Mouse (Mus musculus) bone marrow, adult 2 months (tissue): Measurements from ENCODE around the gene Aar2.

ENCODE experiments used
- CTCF ChIP-seq: fragments of 200-500 bp; IDR thresholded peaks from 2 replicates; pipeline ENCODE4 v1.5.1; 2011; ENCODE audit warnings: low read length, control low read depth; ENCODE audit not compliant: control insufficient read depth, insufficient read depth
- POLR2A ChIP-seq: fragments of 200-500 bp; IDR thresholded peaks from 2 replicates; pipeline ENCODE4 v1.6.1; 2011; ENCODE audit warnings: low read depth, mild to moderate bottlenecking, control low read depth, low read length, borderline replicate concordance; ENCODE audit not compliant: control insufficient read depth

DNA sequence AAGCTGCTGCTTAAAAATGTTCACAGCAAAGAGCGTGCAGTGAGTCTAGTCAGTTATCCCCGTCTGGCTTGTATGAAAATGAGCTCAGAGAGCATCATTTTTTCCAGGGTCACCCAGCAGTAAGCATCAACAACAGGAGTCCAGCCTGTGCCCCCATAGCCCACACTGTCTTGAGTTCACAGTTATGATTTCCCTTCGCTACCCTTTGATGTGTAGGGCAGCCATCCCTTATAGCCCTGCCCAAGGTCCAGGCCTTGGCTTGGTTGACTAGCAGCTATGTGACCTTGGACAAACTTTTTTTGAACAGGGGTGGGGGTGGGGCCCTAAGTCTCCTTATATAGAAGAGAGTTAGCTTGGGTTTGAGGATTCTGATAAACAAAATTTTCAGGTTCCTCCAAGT is 21.9 kb downstream of the Aar2 start:
- TF ChIP-seq POLR2A: no peak
- no peak for TF ChIP-seq CTCF
